Mouse (Mus musculus): ENCODE measurements around the gene Katna1.

DNA sequence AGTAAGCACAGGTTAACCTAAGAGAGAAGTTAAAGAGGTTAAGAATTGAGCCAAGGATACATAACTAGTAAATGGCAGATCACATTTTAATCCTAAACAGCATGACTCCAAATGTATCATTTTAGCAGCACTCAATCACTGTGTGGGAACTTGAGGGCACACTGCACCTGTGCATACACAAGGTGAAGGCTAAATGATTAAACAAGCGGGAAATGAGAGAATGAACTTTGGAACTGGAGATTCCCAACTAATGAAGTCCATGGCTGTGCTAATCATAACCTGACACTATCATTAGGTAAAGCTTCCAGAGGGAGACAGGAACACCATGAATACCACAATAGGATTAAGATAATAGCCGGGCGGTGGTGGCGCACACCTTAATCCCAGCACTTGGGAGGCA lies 46.5 kb downstream of the Katna1 start:
- no peak for TF ChIP-seq POLR2AphosphoS2 (IDR thresholded peaks at IDR 0.05; ENCODE audit: insufficient read length, low read depth)
- no peak for TF ChIP-seq USF1 (IDR thresholded peaks at IDR 0.05; ENCODE audit: low read depth)
- TF ChIP-seq MAX (IDR thresholded peaks at IDR 0.05; ENCODE audit: low read depth): no peak
- no peak for TF ChIP-seq POLR2A (IDR thresholded peaks at IDR 0.05; ENCODE audit: insufficient read length, low read depth)
- TF ChIP-seq TCF12 (IDR thresholded peaks at IDR 0.05; ENCODE audit: insufficient read depth, poor library complexity, severe bottlenecking): no peak
- no peak for TF ChIP-seq MYOG (IDR thresholded peaks at IDR 0.05; ENCODE audit: control insufficient read depth in 1 of 3, insufficient read depth in 1 of 3, insufficient read length in 2 of 3, low read depth in 2 of 3)
- no peak for TF ChIP-seq E2F4 (IDR thresholded peaks at IDR 0.05; ENCODE audit: insufficient read depth)
- TF ChIP-seq MYOD1 (IDR thresholded peaks at IDR 0.05; ENCODE audit: control insufficient read depth in 1 of 3, insufficient read length in 2 of 3, low read depth in 2 of 3): no peak
- no peak for TF ChIP-seq SRF (IDR thresholded peaks at IDR 0.05; ENCODE audit: control insufficient read depth, insufficient read length, low read depth)
- TF ChIP-seq CEBPB (IDR thresholded peaks at IDR 0.05; ENCODE audit: insufficient read depth, poor library complexity, severe bottlenecking): no peak
- TF ChIP-seq REST (IDR thresholded peaks at IDR 0.05; ENCODE audit: insufficient read depth, insufficient read length): no peak
- no peak for TF ChIP-seq TCF3 (IDR thresholded peaks at IDR 0.05; ENCODE audit: insufficient read length, low read depth)

All from myocyte (in vitro differentiated cells).